Mouse (Mus musculus) midbrain, embryonic 12.5 days (tissue): ENCODE data around the gene Chrng. TPM values are rescaled to one million over a fixed set of nuclear protein-coding genes. Genes with fewer than 3 reads are reported as not detected.

Experiments
- ATAC-seq: fragments of 200-750 bp; cut with Nextera tagmentation; 2 replicates; pipeline ENCODE4 v1.8.0; 2017; ENCODE audit warnings: low read depth, moderate TSS enrichment, moderate library complexity; ENCODE audit not compliant: low FRiP score
- H3K27ac ChIP-seq: fragments of 300-500 bp; sonication (generic); replicated peaks from 2 replicates; pipeline ENCODE4 v1.5.1; 2016; ENCODE audit warnings: mild to moderate bottlenecking
- H3K27me3 ChIP-seq: fragments of 300-500 bp; sonication (generic); 2 replicates; pipeline ENCODE4 v1.6.1; 2016; ENCODE audit warnings: mild to moderate bottlenecking
- H3K36me3 ChIP-seq: fragments of 300-500 bp; sonication (generic); 2 replicates; pipeline ENCODE4 v1.6.1; 2016
- H3K4me1 ChIP-seq: fragments of 300-500 bp; sonication (generic); 2 replicates; pipeline ENCODE4 v1.6.1; 2016
- H3K4me2 ChIP-seq: fragments of 300-500 bp; sonication (generic); replicated peaks from 2 replicates; pipeline ENCODE4 v1.6.1; 2016; ENCODE audit warnings: mild to moderate bottlenecking, moderate library complexity
- H3K4me3 ChIP-seq: fragments of 300-500 bp; sonication (generic); 2 replicates; pipeline ENCODE4 v1.5.1; 2016; ENCODE audit warnings: mild to moderate bottlenecking
- H3K9ac ChIP-seq: fragments of 300-500 bp; sonication (generic); replicated peaks from 2 replicates; pipeline ENCODE4 v1.6.1; 2016; ENCODE audit warnings: mild to moderate bottlenecking, moderate library complexity
- H3K9me3 ChIP-seq: fragments of 300-500 bp; sonication (generic); 2 replicates; pipeline ENCODE4 v1.6.1; 2016; ENCODE audit warnings: mild to moderate bottlenecking
- WGBS: fragments of 180-500 bp; shearing (Covaris S2); methylation state at CpG from one replicate; pipeline ENCODE4 v1.1.7; 2016; 5-methylcytosine and 5-hydroxymethylcytosine counted together
- polyA plus RNA-seq: library from polyadenylated mRNA; unstranded; fragments of >200 nt; fragmentation: Nextera tagmentation; extraction: Ambion mirVana; gene quantifications from 2 replicates; pipeline ENCODE4 v1.2.1, GENCODE M21; 2016

Chrng gene
- polyA plus RNA-seq, 1 experiment from 2014 or later = not detected

DNA sequence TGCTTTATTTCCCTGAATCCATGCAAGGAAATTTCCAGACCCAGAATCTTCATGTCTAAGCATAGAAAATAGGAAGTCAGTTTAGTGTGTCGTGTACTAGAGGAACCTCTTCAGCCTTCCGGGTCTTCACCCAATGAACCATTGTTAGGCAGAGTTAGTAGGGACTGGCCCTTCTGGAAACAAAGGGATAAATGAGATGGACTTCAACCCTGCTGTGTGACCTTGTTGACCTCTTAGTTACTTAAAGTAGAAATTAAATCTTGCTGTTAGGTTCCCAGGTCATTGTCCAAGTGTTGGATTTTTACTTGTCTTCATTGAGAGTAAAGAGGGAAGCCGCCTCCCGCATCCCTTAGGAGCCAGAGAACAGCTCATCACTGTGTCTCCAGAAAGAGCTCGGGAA is 26.1 kb downstream of the Chrng start:
- Histone ChIP-seq H3K9me3 (no peaks in the 10 kb centered on the region), H3K4me2 (no peak overlapping the region), H3K9ac (no peak overlapping the region), H3K4me1 (no peaks in the 10 kb centered on the region), H3K27me3 (no peaks in the 10 kb centered on the region), H3K27ac (no peak overlapping the region), H3K4me3 (no peak overlapping the region), H3K36me3 (peaks cover 90% of the 10 kb centered on the region)
- ATAC-seq = no peak
- 70% methylated on average over 5 of the region's 5 CpGs for WGBS

DNA sequence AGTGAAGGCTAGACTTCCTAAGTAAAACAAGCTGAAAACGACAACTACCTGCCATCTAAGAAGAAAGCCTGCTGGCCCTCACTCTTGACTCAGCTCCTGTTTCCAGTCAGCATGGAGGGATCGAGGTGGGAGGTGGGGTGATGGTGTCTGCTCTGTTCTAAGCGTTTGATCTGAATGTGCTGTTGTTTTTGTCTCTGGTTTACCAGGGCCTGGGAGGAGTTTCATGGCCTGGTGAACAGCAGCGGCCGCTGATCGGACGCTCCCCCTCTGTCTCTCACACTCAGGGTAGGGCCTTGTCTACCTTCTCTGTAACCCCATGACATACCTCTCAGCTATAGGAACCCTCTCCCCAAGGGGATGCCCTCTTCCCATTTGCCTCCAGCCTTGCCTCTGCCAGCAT is 27.7 kb downstream of the Chrng start:
- H3K4me1 ChIP-seq = no peaks in the 10 kb centered on the region
- H3K27ac ChIP-seq = no peak overlapping the region
- no peak for ATAC-seq
- no peak overlapping the region for H3K9ac ChIP-seq
- H3K4me3 ChIP-seq = no peak overlapping the region
- H3K9me3 ChIP-seq = no peaks in the 10 kb centered on the region
- H3K36me3 ChIP-seq = peaks cover 88% of the 10 kb centered on the region
- H3K4me2 ChIP-seq = no peak overlapping the region
- no peaks in the 10 kb centered on the region for H3K27me3 ChIP-seq
- 70% methylated on average over 7 of the region's 7 CpGs for WGBS

DNA sequence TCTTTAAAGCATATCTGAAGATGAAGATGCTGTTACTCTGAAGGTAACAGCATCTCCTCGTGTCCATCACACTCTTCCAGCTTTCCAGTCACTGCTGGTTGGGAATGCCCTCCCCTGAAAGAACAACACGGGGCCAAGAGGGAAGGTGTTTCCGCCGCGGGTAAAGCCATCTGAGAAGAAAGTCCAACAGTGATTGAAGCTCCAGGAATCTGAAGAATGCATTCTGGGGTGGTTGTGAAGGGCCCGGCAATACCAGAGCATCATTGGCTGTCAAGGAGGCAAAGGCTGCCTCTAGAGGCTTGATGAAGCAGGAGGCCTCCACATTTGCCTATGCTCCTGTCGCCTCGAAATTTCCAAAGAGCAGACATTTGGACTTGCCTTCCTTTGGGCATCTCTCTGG is 34.6 kb downstream of the Chrng start:
- Histone ChIP-seq H3K4me1 (no peaks in the 10 kb centered on the region), H3K27me3 (no peaks in the 10 kb centered on the region), H3K27ac (no peak overlapping the region), H3K9ac (no peak overlapping the region), H3K4me3 (no peak overlapping the region), H3K9me3 (no peaks in the 10 kb centered on the region), H3K36me3 (peaks cover 54% of the 10 kb centered on the region), H3K4me2 (no peak overlapping the region)
- no peak for ATAC-seq
- WGBS = 80% methylated on average over 8 of the region's 8 CpGs

DNA sequence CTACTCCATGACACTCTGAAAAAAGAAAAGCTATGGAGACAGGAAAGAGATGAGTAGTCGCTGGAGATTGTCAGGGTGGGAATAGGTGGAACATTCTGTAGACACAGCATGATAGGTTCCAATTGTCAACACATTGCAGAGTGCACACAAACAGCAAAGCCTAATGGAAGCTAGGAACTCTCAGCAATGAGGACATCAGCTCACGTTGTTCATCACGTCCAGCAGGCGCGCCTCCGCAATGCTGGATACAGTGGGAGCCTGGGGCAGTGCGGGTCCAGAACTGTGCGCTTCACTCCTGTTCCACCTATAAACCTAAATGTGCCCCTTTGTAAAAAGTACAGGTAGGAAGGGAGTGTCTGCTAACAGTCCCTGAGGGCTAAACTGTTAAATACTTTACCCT is 38.6 kb downstream of the Chrng start:
- H3K9ac ChIP-seq = no peak overlapping the region
- H3K27me3 ChIP-seq = no peaks in the 10 kb centered on the region
- ATAC-seq = no peak
- no peak overlapping the region for H3K4me3 ChIP-seq
- WGBS = 90% methylated on average over 8 of the region's 8 CpGs
- H3K9me3 ChIP-seq = no peaks in the 10 kb centered on the region
- no peak overlapping the region for H3K27ac ChIP-seq
- H3K4me2 ChIP-seq = no peak overlapping the region
- 0 out of 2 replicates have a peak, but pooled peaks cover 3% of the 10 kb centered on the region for H3K4me1 ChIP-seq
- H3K36me3 ChIP-seq = peaks cover 17% of the 10 kb centered on the region

DNA sequence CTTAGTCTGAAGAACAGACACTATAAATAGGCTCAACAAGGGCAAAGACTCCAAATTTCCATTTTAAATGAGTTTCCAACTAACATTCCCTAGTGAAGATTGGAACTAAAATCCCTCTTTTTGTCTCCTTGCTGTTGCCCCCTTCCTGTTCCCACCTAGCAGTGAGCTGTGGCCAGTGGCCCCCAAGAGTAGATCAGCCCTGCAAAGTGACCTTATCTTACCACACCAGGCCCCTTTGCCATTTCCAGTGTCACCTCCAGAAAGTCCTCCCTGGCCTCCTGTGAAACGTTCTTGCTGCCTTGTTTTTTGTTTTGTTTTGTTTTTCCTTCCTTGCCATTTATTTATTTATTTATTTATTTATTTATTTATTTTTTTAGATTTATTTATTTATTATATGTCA is 41.0 kb downstream of the Chrng start:
- Histone ChIP-seq H3K4me1 (0 out of 2 replicates have a peak, but pooled peaks cover 3% of the 10 kb centered on the region), H3K27ac (no peak overlapping the region), H3K9ac (no peak overlapping the region), H3K27me3 (no peaks in the 10 kb centered on the region), H3K9me3 (no peaks in the 10 kb centered on the region), H3K4me3 (no peak overlapping the region), H3K4me2 (no peak overlapping the region), H3K36me3 (no peaks in the 10 kb centered on the region)
- 52% methylated on average over 1 of the region's 1 CpGs for WGBS
- ATAC-seq = no peak

DNA sequence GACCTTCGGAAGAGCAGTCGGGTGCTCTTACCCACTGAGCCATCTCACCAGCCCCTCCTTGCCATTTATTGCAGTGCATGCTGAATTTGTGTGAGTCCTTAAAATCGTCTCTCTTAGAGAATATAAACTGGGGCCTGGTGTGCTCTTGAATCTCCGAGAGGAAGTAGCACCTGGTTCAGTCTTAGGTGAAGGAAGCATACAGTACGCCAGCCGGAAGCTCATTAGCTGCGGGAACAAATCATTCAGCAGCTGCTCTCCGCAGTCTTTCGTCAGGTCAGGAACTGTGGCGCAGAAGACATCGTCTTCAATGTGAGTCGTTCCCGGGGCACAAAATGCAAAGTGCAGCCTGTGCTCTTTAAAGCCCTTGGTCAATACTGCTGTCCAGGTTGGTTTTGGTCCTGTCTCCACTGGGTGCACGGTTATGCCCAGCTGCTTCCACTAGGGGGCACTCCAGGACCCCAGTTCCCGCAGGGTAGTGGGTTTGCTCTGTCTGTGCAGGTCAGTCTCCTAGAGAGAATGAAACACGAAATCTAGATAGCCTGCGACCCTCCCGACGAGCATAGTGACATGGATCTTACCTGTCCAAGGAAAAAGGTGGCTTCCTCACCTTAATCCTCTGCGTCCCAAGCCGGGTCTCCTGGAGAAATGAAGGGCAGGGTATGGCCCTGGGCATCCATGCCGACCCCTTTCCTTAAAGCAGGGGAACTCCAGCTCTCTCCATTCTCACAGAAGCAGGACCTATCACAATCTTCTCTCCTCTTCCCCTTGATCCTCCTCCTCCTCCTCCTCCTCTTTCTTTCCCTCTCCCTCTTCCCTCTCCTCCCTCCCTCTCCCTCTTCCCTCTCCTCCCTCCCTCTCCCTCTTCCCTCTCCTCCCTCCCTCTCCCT is 41.7 kb downstream of the Chrng start:
- no peak overlapping the region for H3K4me3 ChIP-seq
- no peak overlapping the region for H3K9ac ChIP-seq
- H3K27me3 ChIP-seq = no peaks in the 10 kb centered on the region
- H3K4me1 ChIP-seq = 0 out of 2 replicates have a peak, but pooled peaks cover 3% of the 10 kb centered on the region
- no peak overlapping the region for H3K27ac ChIP-seq
- WGBS = 30% methylated on average over 22 of the region's 22 CpGs
- ATAC-seq = peak; percentile 82
- H3K36me3 ChIP-seq = no peaks in the 10 kb centered on the region
- no peaks in the 10 kb centered on the region for H3K9me3 ChIP-seq
- 0 out of 2 replicates have a peak overlapping the region, but pooled peaks have one; percentile 8 for H3K4me2 ChIP-seq

DNA sequence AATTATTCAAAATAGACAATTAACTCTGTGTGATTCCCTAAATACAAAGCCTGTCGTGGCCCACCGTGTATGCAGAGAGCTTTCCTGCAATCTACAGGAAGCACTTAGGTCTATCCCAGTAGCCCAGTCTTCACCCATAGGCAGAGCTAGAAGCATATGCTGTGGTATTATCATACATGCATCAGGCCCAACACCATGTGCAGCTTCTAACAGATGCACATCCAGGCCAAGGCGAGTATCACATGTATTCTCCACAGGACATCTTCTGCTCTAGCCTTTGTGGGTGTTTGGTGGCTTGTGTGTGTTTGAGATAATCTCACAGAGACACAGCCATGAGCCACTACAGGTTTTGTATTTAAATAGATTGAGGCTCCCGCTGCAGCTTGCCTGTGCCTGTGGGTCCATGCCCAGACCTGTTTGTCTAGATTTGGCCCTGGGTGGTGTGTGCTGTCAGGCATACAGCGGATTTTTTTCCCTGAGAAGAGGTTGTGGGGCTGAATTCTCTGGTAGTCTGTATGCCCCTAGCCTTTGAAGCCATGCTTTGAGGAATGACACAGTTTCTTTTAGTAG is 47.7 kb downstream of the Chrng start:
- H3K27me3 ChIP-seq = no peaks in the 10 kb centered on the region
- H3K9me3 ChIP-seq = no peaks in the 10 kb centered on the region
- no peaks in the 10 kb centered on the region for H3K36me3 ChIP-seq
- no peak overlapping the region for H3K9ac ChIP-seq
- 55% methylated on average over 5 of the region's 5 CpGs for WGBS
- ATAC-seq = no peak
- no peak overlapping the region for H3K4me2 ChIP-seq
- H3K27ac ChIP-seq = no peak overlapping the region
- no peaks in the 10 kb centered on the region for H3K4me1 ChIP-seq
- H3K4me3 ChIP-seq = no peak overlapping the region

DNA sequence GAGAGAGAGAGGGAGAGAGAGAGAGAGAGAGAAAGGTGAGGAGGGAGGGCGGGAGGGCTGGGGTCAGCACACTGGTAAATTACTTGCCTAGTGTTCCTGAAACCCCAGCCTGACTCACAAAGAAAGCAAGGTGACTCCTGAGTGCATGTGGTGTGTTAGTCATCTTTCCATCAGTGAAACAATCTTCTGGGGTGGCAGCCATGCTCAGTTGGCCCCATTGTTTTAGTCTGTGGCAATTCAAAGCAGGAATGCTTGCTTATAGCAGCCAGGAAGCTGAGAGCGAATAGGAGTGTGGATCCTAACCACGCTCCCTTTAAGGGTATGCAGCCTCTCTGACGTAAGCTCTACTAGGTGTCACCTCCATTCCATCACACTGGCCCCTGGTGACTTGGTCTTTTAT is 50.7 kb downstream of the Chrng start:
- 75% methylated on average over 4 of the region's 4 CpGs for WGBS

DNA sequence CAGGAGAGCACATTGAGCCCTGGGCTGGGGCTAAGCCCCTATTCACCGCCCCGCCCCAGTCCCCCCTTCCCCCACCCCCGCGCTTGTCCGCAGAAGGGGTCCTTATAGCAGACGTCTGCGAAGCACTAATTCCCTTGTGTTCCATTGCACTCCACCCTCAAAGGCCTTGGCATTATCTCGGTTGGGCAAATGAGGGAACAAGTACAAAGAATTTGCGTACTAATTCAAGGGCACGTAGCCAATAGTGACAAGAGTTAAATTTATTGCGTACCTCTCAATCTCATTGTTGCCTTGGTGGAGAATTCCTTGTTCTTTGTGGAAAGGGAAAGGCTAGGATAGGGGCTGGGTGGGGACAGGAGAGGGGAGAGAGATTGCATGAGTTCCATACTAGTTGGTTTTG is 53.2 kb downstream of the Chrng start:
- H3K4me1 ChIP-seq = peaks cover 8% of the 10 kb centered on the region
- H3K4me2 ChIP-seq = no peak overlapping the region
- WGBS = 10% methylated on average over 11 of the region's 11 CpGs
- H3K36me3 ChIP-seq = no peaks in the 10 kb centered on the region
- H3K4me3 ChIP-seq = no peak overlapping the region
- no peak overlapping the region for H3K9ac ChIP-seq
- no peak for ATAC-seq
- H3K27ac ChIP-seq = no peak overlapping the region
- peaks cover 41% of the 10 kb centered on the region for H3K27me3 ChIP-seq
- no peaks in the 10 kb centered on the region for H3K9me3 ChIP-seq

More for the DNA sequence above, 50.7 kb downstream of the Chrng start:
- peaks cover 22% of the 10 kb centered on the region for H3K27me3 ChIP-seq
- H3K36me3 ChIP-seq = no peaks in the 10 kb centered on the region
- no peak overlapping the region for H3K27ac ChIP-seq
- no peaks in the 10 kb centered on the region for H3K9me3 ChIP-seq
- H3K9ac ChIP-seq = no peak overlapping the region
- H3K4me1 ChIP-seq = peaks cover 8% of the 10 kb centered on the region; the same call in 1 of the 2 replicates
- H3K4me3 ChIP-seq = no peak overlapping the region
- H3K4me2 ChIP-seq = no peak overlapping the region
- ATAC-seq = no peak

DNA sequence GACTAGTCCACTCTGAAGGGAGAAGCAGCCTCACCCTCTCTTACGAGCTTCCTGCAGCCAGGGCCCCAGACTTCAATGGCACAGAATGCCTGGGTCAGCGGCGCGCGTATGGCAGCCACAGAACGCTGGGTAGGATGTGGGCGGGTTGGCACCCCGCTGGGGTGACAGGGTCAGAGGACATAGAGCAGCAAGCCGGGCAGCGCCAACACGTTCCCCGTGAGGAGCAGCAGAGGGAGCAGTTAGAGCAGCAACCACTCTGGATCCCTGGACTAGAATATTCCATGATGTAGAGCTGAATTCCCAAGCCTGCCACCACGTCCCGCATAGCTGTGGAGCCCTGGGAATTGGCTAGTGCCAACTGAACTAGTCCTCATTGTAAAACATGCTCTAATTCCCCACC is 54.0 kb downstream of the Chrng start:
- ATAC-seq = no peak
- H3K4me1 ChIP-seq = peaks cover 15% of the 10 kb centered on the region
- no peak overlapping the region for H3K4me2 ChIP-seq
- H3K4me3 ChIP-seq = no peak overlapping the region
- H3K9me3 ChIP-seq = no peaks in the 10 kb centered on the region
- H3K27ac ChIP-seq = no peak overlapping the region
- H3K9ac ChIP-seq = no peak overlapping the region
- no peaks in the 10 kb centered on the region for H3K36me3 ChIP-seq
- WGBS = 13% methylated on average over 14 of the region's 14 CpGs
- H3K27me3 ChIP-seq = peaks cover 49% of the 10 kb centered on the region

DNA sequence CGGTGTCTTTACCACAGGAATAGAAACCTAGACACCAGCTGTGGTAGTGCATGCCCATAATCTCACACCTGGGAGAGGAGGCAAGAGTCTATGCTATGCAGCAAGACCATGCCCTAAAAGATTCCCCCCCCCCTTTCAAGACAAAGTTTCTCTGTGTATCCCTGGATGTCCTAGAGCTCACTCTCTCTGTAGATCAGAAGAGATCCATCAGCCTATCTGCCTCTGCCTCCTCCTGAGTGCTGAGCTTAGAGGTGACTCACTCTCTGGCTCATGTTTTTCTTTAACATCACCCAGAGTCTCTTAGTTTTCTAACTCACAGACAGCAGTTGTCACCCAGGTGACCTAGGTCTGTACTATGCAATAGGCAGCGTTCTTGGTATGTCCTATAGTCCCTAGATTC is 54.9 kb downstream of the Chrng start:
- Histone ChIP-seq H3K9ac (no peak overlapping the region), H3K27me3 (peaks cover 57% of the 10 kb centered on the region), H3K4me2 (no peak overlapping the region), H3K4me3 (no peak overlapping the region), H3K4me1 (peaks cover 24% of the 10 kb centered on the region), H3K9me3 (no peaks in the 10 kb centered on the region), H3K36me3 (no peaks in the 10 kb centered on the region), H3K27ac (no peak overlapping the region)
- 78% methylated on average over 2 of the region's 2 CpGs for WGBS
- no peak for ATAC-seq
